Mouse (Mus musculus) gastrocnemius, postnatal 36 days (tissue): ENCODE measurements at regions not wholly inside any gene's neighbourhood (a gene's known extent, or its start where the extent isn't known, plus 50 kb on each side); places are given as distances from the start of the nearest gene placed in this dataset.
"Not testable (repeated sequence)": the region's sequence is repeated elsewhere in the genome, so short reads cannot be mapped to it uniquely, and the experiment has no call there.

Experiments
- DNase-seq, 2 experiments: peaks; one replicate each; pipeline ENCODE4 v3.0.0; 2022
- intact Hi-C: fragments of 180-260 bp; cut with DNase I; formaldehyde crosslinking; loops from one replicate; pipeline ENCODE4 v1.15.1; 2025

- intact Hi-C loops, result loop anchor here (5.0 kb wide), 1 partner anchor 951 kb away; no protein-coding TSS in a partner anchor
- DNase-seq, result no peak
Measured at GRCm38 (mm10) chr5:5956716-5957115, 207.6 kb upstream of the Steap1 start.

- no peak for DNase-seq
- intact Hi-C loops, result loop anchor here (5.0 kb wide), 1 partner anchor 952 kb away; no protein-coding TSS in a partner anchor
Measured at GRCm38 (mm10) chr5:5955783-5956182, 206.7 kb upstream of the Steap1 start.

DNA sequence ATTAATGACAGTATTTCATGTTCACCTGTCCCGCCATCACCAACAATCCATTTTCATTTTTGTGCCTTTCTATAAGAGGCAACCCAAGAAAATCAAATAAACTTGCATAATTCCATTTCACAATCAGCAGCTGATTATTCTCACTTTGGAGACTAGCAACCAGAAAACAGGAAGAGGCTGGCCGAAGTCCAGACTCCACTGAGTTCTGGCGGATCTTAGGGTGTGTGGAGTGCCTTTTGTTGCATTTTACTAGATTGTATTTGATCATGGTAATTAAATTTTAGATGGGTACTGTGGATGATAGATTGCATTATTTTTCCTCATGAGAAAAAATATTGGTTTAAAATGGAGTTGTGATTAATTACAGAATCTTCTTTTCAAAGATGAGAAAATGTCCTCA lies 176.7 kb upstream of the Steap1 start:
- intact Hi-C loops, result loop anchor here (2.0 kb wide), 1 partner anchor 17 kb away; no protein-coding TSS in a partner anchor

DNA sequence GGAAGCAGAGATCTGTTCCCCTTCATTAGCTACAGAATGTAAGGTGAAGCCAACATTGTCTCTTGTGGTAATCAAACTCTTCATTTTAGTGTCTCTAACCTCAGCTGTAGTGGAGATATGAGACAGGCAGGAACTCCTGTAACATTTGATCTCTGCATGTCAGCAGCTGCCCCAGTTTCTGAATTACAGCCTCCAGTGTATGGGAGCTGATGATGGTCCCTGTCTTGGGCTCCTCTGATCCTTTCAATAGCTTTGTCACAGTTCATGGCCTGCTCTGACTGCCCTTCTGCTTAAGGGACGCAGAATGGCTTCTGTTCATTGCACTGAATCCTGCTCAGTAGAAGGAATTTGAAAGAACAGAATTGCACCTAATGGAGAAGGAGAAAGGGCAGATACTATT lies 167.3 kb upstream of the Steap1 start:
- no peak for DNase-seq
- intact Hi-C loops, result no loop called here

More for the DNA sequence above, 176.7 kb upstream of the Steap1 start:
- no peak for DNase-seq

DNA sequence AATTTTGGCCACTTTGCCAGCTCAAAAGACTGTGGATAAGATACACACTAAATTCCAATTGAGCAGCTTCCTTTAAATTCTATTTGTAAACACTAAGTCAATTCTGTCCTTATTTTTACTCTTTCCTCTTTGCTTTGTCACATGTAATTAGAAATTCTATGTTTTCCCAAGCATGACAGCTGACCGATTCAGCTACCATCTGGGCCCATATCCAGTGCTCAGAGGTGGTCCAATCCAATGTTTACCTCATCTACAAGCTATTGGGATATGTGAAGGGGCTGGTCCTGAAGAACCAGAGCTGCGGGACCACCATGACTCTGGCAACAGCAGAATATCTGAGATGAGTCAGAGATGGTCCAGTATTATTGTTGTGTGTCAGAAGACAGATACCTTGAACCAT lies 140.2 kb upstream of the Steap1 start:
- no peak for DNase-seq
- intact Hi-C loops, result no loop called here

GRCm38 (mm10) chr5:5873425-5873824 lies 124.3 kb upstream of the Steap1 start:
- DNase-seq, result no peak
- intact Hi-C loops, result no loop called here

DNA sequence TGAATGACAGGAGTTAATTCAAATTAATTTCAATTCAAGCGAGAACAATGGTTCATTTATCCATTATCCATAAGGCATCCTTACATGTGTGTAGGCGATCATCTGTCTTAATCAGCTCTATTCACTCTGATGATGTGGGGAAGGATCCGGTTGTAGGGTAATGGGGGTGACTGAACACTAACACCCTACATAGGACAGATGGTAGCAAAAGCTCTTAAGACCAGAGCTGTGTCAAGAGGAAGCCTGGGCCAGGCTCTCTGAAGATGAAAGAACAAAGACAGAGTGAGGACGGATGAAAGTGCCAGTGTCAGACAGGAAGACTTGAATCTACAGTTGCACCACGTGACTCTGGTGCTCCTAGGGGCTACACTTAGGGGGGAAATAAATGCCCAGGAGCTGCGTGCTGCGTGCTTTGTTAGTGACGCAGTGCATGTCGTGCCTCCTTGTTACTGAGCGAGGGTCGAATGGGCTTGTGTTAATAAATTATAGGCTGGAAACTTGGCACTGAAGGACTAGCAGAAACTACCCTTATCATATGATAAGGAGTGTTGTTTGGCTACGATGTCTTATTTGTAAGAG lies 107.1 kb upstream of the Steap1 start:
- no peak for DNase-seq
- intact Hi-C loops, result no loop called here

DNA sequence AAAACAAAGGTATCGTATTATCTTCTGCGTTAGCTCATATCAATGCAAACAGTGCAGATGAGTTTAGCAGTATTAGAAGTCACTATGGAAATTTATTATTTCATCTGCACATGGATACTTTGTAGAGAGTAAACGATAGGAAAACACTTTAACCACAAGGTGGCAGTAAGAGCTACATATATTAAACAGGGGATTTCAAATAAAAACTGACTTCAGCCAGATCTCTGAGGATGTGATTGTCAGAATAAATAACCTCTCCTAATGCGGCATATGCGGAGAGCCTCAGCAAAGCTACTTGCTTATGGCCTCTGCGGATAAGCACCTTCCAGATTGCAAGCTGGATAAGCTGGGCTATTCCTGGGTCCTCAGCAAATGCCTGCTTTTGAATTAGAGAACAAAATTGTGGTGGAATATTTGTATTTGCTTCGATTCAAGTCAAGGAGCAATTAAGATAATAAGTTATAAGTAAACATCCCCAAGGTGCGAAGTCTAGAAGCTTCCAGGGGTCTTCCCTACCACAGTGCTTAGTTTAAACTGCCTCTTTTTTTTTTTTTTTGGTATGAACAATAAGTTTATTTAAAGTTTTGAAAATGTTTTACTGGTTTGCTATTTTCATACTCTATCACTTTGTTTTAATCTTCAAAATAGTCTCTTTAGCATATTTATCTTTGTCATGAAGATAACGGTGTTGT lies 96.8 kb upstream of the Steap1 start:
- intact Hi-C loops, result no loop called here
- DNase-seq, result no peak

DNA sequence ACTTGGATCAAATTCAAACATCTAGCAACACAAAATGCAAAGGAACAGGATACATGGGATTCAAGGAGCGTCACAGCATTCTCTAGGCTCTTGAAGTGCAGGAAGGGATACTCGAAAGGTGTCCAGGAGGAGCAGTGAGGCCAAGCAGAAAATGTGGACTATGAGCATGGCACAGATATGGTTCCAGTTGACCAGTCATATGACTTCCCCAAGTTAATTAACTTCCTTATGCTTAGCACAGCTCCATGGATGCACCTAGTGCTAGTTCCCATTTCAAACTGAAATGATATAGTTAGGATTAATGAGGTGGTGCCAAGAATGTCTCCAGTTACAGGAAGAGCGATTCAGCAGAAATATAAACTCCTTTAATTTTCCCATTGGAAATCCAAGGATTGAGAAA lies 95.2 kb upstream of the Steap1 start:
- intact Hi-C loops, result no loop called here
- DNase-seq, result no peak

- intact Hi-C loops, result no loop called here
- no peak for DNase-seq
Measured at GRCm38 (mm10) chr5:5838767-5839166, 89.6 kb upstream of the Steap1 start.

- intact Hi-C loops, DNase-seq: not testable (repeated sequence)
Measured at GRCm38 (mm10) chr5:5822666-5823065, 73.5 kb upstream of the Steap1 start.
